Mouse (Mus musculus) gastrocnemius, adult 2 months (tissue): ENCODE results near the gene Rpl3. TPM values are rescaled to one million over a fixed set of nuclear protein-coding genes. Genes with fewer than 3 reads are reported as not detected.
A peak's percentile ranks its signal among the peaks of the same experiment; 100 is the strongest.
"Not testable (repeated sequence)": the region's sequence is repeated elsewhere in the genome, so short reads cannot be mapped to it uniquely, and the experiment has no call there.

Source experiments
- DNase-seq: peaks from one replicate; pipeline ENCODE4 v3.0.0; 2022
- H3K27ac ChIP-seq: fragments of 200-600 bp; 2 replicates; pipeline ENCODE4 v1.8.1; 2022; ENCODE audit warnings: mild to moderate bottlenecking
- H3K4me3 ChIP-seq: fragments of 200-600 bp; 2 replicates; pipeline ENCODE4 v1.8.1; 2022; ENCODE audit warnings: mild to moderate bottlenecking, moderate library complexity
- CTCF ChIP-seq: fragments of 200-600 bp; IDR thresholded peaks from 2 replicates; pipeline ENCODE4 v1.8.1; 2022; ENCODE audit warnings: antibody characterized with exemption, mild to moderate bottlenecking, moderate library complexity
- intact Hi-C: fragments of 180-260 bp; cut with DNase I; formaldehyde crosslinking; loops from one replicate; pipeline ENCODE4 v1.15.1; 2025
- total RNA-seq, 2 experiments: library from RNA; stranded (reverse); gene quantifications; 2 replicates each; pipeline ENCODE4 v1.2.3; 2021

The Rpl3 gene
- total RNA-seq, 2 experiments from 2014 or later: 38.6 to 51.4 TPM

DNA sequence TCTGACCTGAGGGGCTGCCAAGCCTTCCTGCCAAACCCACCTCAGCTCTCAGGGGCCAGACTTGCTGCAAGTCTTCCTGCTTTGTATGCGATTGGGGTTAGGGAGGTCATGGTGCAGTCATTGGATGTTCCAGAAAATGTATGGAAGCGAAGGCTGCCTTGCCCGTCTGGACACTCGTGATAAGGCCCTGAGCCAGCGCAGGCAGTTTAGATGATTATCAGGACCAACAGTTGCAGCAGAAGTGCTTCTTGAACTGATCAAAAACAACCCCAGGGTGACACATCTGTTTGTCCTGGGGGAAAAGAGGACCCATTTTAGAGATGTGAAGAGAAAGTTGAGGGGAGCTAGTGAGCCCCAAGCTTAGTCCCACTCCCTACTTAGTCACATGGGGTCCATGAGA, 39.0 kb upstream of the Rpl3 start:
- no peak for TF ChIP-seq CTCF
- H3K27ac ChIP-seq: no peak overlapping the region
- H3K4me3 ChIP-seq: no peak overlapping the region
- no peak for DNase-seq
- intact Hi-C loops: no loop called here

DNA sequence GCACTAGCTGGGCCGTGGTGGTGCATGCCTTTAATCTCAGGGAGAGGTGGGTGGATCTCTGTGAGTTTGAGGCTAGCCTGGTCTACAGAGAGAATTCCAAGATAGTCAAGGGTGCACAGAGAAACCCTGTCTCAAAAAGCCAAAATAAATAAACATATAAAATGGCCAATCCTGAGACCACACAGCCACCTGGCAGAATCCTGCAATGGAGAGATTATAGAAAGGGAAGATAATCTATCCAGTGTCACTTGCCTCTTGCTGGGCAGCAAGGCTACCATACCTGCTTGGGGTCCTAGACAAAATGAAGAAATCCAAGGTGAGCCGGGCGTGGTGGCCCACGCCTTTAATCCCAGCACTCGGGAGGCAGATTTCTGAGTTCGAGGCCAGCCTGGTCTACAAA, 38.3 kb upstream of the Rpl3 start:
- intact Hi-C loops: no loop called here
- DNase-seq: no peak
- Histone ChIP-seq H3K4me3 (no peak overlapping the region), H3K27ac (no peak overlapping the region)
- no peak for TF ChIP-seq CTCF

GRCm38 (mm10) chr15:80127191-80127590, 35.5 kb upstream of the Rpl3 start:
- no peak; the same call in 1 of the 2 replicates for TF ChIP-seq CTCF
- no peak overlapping the region for H3K27ac ChIP-seq
- intact Hi-C loops: no loop called here
- H3K4me3 ChIP-seq: no peak overlapping the region
- no peak for DNase-seq

GRCm38 (mm10) chr15:80124651-80125050, 33.0 kb upstream of the Rpl3 start:
- Histone ChIP-seq H3K4me3 (no peak overlapping the region), H3K27ac (no peak overlapping the region)
- no peak for TF ChIP-seq CTCF
- DNase-seq: no peak
- intact Hi-C loops: no loop called here

DNA sequence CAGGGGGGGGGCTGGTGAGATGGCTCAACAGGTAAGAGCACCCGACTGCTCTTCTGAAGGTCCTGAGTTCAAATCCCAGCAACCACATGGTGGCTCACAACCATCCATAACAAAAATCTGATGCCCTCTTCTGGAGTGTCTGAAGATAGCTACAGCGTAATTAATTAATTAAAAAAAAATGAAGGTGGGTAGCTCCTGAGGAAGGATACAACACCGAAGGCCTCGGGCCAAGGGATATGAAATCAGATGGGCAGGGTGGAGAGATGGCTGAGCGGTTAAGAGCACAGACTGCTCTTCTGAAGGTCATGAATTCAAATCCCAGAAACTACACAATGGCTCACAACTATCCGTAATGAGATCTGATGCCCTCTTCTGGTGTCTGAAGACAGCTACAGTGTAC, 30.8 kb upstream of the Rpl3 start:
- H3K27ac ChIP-seq, H3K4me3 ChIP-seq, intact Hi-C loops, DNase-seq: not testable (repeated sequence)

DNA sequence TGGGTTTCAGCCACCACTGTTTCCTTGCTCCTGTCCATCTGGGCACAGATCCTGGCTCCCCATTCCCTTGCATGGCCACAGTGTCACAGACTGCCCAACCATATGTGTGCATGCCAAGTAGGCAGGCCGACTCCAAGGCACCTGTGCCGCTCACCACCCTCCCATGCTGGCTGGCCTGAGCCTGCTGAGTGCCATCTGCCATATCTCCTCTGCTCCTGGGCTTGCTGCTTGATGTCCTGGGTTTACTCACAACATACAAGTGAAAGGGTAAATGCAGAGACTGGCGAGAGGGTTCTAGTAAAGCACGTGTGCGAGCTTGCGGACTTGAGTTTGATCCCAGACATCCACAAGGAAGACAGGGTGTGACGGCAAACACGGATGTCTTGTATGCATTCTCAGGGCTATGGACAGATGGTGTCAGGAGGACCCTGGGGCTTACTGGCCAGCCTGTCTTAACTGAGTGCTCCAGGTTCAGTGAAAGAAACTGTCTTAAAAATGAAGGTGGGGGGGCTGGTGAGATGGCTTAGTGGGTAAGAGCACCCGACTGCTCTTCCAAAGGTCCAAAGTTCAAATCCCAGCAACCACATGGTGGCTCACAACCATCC, 30.2 kb upstream of the Rpl3 start:
- no peak overlapping the region for H3K27ac ChIP-seq
- DNase-seq: peak; percentile 59
- H3K4me3 ChIP-seq: no peak overlapping the region
- TF ChIP-seq CTCF: no peak
- intact Hi-C loops: no loop called here

GRCm38 (mm10) chr15:80119076-80119475, 27.4 kb upstream of the Rpl3 start:
- TF ChIP-seq CTCF: no peak
- Histone ChIP-seq H3K4me3 (no peak overlapping the region), H3K27ac (no peak overlapping the region)
- peak; percentile 8 for DNase-seq
- intact Hi-C loops: no loop called here

GRCm38 (mm10) chr15:80117154-80117553, 25.5 kb upstream of the Rpl3 start:
- peak; percentile 9 for DNase-seq
- TF ChIP-seq CTCF: no peak
- intact Hi-C loops: no loop called here

GRCm38 (mm10) chr15:80115866-80116794, 24.5 kb upstream of the Rpl3 start:
- TF ChIP-seq CTCF: no peak
- Histone ChIP-seq H3K4me3 (no peak overlapping the region), H3K27ac (no peak overlapping the region)
- intact Hi-C loops: no loop called here
- DNase-seq: peak; percentile 14

More at GRCm38 (mm10) chr15:80117154-80117553, 25.5 kb upstream of the Rpl3 start:
- Histone ChIP-seq H3K27ac (no peak overlapping the region), H3K4me3 (no peak overlapping the region)

GRCm38 (mm10) chr15:80115256-80115655, 23.6 kb upstream of the Rpl3 start:
- DNase-seq: no peak
- Histone ChIP-seq H3K4me3 (no peak overlapping the region), H3K27ac (no peak overlapping the region)
- intact Hi-C loops: no loop called here
- TF ChIP-seq CTCF: no peak

- no peak overlapping the region for H3K27ac ChIP-seq
- DNase-seq: no peak
- intact Hi-C loops: no loop called here
- no peak for TF ChIP-seq CTCF
- H3K4me3 ChIP-seq: no peak overlapping the region
Measured at GRCm38 (mm10) chr15:80114414-80114813, 22.7 kb upstream of the Rpl3 start.

DNA sequence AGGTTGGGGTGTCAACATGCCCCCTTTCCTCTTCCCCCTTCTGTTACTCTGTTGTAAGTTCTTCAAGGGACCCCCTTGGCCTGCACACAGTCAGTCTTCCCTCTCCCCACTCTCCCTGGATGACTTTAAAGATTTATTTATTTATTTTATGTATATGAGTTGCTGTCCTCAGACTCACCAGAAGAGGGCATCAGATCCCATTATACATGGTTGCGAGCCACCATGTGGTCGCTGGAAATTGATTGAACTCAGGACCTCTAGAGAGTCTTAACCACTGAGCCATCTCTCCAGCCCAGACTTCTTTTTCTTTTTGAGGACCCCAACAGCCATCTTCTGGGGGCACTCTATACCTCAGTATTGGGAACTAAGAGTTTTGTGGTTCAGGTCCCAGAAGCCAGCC, 20.8 kb upstream of the Rpl3 start:
- DNase-seq: no peak
- H3K4me3 ChIP-seq: no peak overlapping the region
- intact Hi-C loops: no loop called here
- H3K27ac ChIP-seq: no peak overlapping the region
- TF ChIP-seq CTCF: peak; percentile 48

- no peak for DNase-seq
- Histone ChIP-seq H3K27ac (no peak overlapping the region), H3K4me3 (no peak overlapping the region)
- TF ChIP-seq CTCF: no peak
- intact Hi-C loops: no loop called here
Measured at GRCm38 (mm10) chr15:80111436-80111835, 19.8 kb upstream of the Rpl3 start.

DNA sequence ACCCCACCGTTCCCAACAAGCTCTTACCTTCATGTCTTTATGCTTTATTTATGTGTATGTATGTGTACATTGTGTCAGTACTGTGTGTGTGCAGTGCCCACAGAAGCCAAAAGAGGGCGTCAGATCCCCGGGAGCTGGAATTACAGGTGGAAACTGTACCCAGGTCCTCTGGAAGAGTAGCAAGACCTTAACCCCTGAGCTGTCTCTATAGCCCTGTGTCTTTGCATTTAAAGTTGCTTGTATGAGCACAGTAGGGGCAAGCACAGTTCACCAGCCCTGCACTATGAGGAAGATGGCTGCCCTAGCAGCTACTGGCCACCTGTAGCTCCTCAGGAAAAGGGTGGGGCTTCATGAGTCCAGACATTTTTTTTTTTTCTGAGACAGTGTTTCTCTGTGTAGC, 15.9 kb upstream of the Rpl3 start:
- Histone ChIP-seq H3K4me3 (no peak overlapping the region), H3K27ac (no peak overlapping the region)
- TF ChIP-seq CTCF: no peak
- DNase-seq: no peak
- intact Hi-C loops: no loop called here
